ENCODE assay signal across 9 mouse cellular contexts in the genomic region with DNA sequence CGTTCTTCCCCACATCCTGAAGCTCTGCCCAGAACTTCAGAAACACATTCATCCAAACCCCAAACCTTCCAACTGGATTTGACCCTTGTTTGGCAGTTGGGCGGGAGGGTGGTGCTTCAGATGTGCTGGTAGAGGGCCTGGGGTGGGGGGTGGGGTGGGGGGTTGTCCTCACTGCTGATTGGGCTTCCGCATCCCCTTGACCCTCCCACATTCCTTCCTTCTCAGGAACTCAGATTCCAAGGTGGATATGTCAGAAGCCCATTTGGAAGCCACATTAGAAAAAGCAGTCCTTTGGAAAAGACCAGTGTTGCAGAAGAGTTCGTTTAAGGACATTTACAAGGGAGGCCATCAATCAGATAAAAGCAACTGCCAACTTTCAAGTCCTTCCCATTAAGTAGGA. TPM values are rescaled to one million over a fixed set of nuclear protein-coding genes. Genes with fewer than 3 reads are reported as not detected.
DNase-seq lines count a peak whose midpoint lies in the region; ATAC-seq and TF ChIP-seq lines count a peak whose summit lies in the region.
"Had no signal": no experiment of that assay in that cellular context is flagged by ENCODE, and none has a peak within 500 bp of the region (broad histone marks: within the 10 kb centered on the region; RNA-seq: fewer than 3 reads in every experiment).

No protein-coding gene starts in this region.

- TF ChIP-seq CTCF in kidney, postnatal 0 days (IDR thresholded peaks at IDR 0.05; ENCODE audit: low read depth), result no peak

- no peak overlapping the region for H3K9ac ChIP-seq in kidney, postnatal 0 days (ENCODE audit: low read depth, low read length)

- 69% methylated on average over 4 of the region's 4 CpGs for WGBS in heart, embryonic 10.5 days
- WGBS in kidney, postnatal 0 days, result 49% methylated on average over 4 of the region's 4 CpGs

- peaks cover 15% of the 10 kb centered on the region for H3K4me1 ChIP-seq in heart, embryonic 10.5 days
- 0 out of 2 replicates have a peak, but pooled peaks cover 12% of the 10 kb centered on the region for H3K4me1 ChIP-seq in kidney, postnatal 0 days (replicated peaks; ENCODE audit: insufficient read depth, low read length)

- H3K9me3 ChIP-seq in heart, embryonic 10.5 days, result no peaks in the 10 kb centered on the region
- no peaks in the 10 kb centered on the region for H3K9me3 ChIP-seq in kidney, postnatal 0 days (replicated peaks; ENCODE audit: low read length)

- intact Hi-C loops in gastrocnemius, postnatal 14 days (cut with DNase I; ENCODE audit: low total_unique reads), result no loop called here

- H3K36me3 ChIP-seq in heart, embryonic 10.5 days, result no peaks in the 10 kb centered on the region
- no peaks in the 10 kb centered on the region for H3K36me3 ChIP-seq in kidney, postnatal 0 days (ENCODE audit: insufficient read depth, low read length)

- H3K4me3 ChIP-seq in heart, embryonic 10.5 days, result no peak overlapping the region
- H3K4me3 ChIP-seq in kidney, postnatal 0 days (replicated peaks; ENCODE audit: low read depth, low read length), result peak overlapping the region; percentile 75

- H3K27me3 ChIP-seq in heart, embryonic 10.5 days (ENCODE audit: insufficient read depth, poor library complexity, severe bottlenecking), result peaks cover 23% of the 10 kb centered on the region
- H3K27me3 ChIP-seq in kidney, postnatal 0 days (ENCODE audit: insufficient read depth, low read length), result peaks cover 4% of the 10 kb centered on the region; the same call in 1 of the 2 replicates

- ATAC-seq in kidney, postnatal 0 days (replicated peaks; ENCODE audit: low FRiP score, low read depth), result no peak
- no peak for ATAC-seq in granulocyte monocyte progenitor cell, adult 5-6 weeks (replicated peaks; ENCODE audit: poor library complexity, severe bottlenecking)
- no peak for ATAC-seq in megakaryocyte-erythroid progenitor cell, adult 5-6 weeks (replicated peaks; ENCODE audit: low FRiP score, low TSS enrichment, poor library complexity, severe bottlenecking)

- no peak overlapping the region for H3K27ac ChIP-seq in heart, embryonic 10.5 days
- no peak overlapping the region for H3K27ac ChIP-seq in kidney, postnatal 0 days

- peak overlapping the region; percentile 97 for H3K4me2 ChIP-seq in kidney, postnatal 0 days (ENCODE audit: low read length)

- peak; percentile 70 to 78 for DNase-seq in heart, adult 18-20 months
- DNase-seq in heart, embryonic 10.5 days (ENCODE audit: low spot score), result no peak
- peak; percentile 55 for DNase-seq in gastrocnemius, postnatal 14 days
- peak; percentile 72 for DNase-seq in kidney, postnatal 0 days (ENCODE audit: low spot score)
- DNase-seq in skeletal muscle tissue, adult 2 months (ENCODE audit: low read depth, low spot score), result peak; percentile 86
- DNase-seq in layer of hippocampus, postnatal 25 days (ENCODE audit: extremely low spot score in 1 of 2, low spot score in 1 of 2), result no peak
- DNase-seq: cerebellum, adult 2 months had no signal

RNA-seq across cellular contexts. Expression of gene Adamts5, which starts 3.2 kb away (rescaled TPM):
- 1 to 10 TPM; 6.5 to 6.9 TPM for total RNA-seq in heart, adult 18-20 months (2021)
- polyA plus RNA-seq in heart, embryonic 10.5 days (2016; fragmentation: Nextera tagmentation; extraction: Ambion mirVana), result 1.1 and 1.7 TPM in 2 replicates
- total RNA-seq in gastrocnemius, postnatal 14 days (2021), result 10 to 100 TPM; 10.1 to 10.3 TPM
- polyA plus RNA-seq in kidney, postnatal 0 days (2015; fragmentation: Nextera tagmentation; extraction: Ambion mirVana), result 5.9 and 6.4 TPM in 2 replicates
- not detected in 2 replicates for total RNA-seq in granulocyte monocyte progenitor cell, adult 5-6 weeks (2014; fragmentation: Nextera tagmentation)
- total RNA-seq in granulocyte monocyte progenitor cell, adult 5-6 weeks (2017), result under 0.01 TPM in 1 of 2 replicates, not detected in the other
- under 1 TPM; 0.69 to 0.73 TPM for total RNA-seq in layer of hippocampus, postnatal 25 days (2021)
- total RNA-seq in megakaryocyte-erythroid progenitor cell, adult 5-6 weeks (2014; fragmentation: Nextera tagmentation), result not detected in 2 replicates
- not detected in 2 replicates for total RNA-seq in megakaryocyte-erythroid progenitor cell, adult 5-6 weeks (2017)

Comparison
In these comparisons a context has a peak if more than half of its experiments do, and no peak if none do; other contexts are left out.
1. DNase-seq: peak in heart, adult 18-20 months (2 of 2), gastrocnemius, postnatal 14 days (single experiment), kidney, postnatal 0 days (single experiment) and skeletal muscle tissue, adult 2 months (single experiment); none in heart, embryonic 10.5 days (single experiment) and layer of hippocampus, postnatal 25 days (0 of 2).
2. RNA of gene Adamts5, which starts 3.2 kb away (total RNA-seq): 10.1 to 10.3 TPM in gastrocnemius, postnatal 14 days and 6.5 to 6.9 TPM in heart, adult 18-20 months; 0.69 to 0.73 TPM in layer of hippocampus, postnatal 25 days, under 0.01 TPM in granulocyte monocyte progenitor cell, adult 5-6 weeks and not detected in megakaryocyte-erythroid progenitor cell, adult 5-6 weeks; every median in the first group is over 4 times any median in the second.